Mouse (Mus musculus): ENCODE measurements around the gene Rtraf.
"Not testable (repeated sequence)": the region's sequence is repeated elsewhere in the genome, so short reads cannot be mapped to it uniquely, and the experiment has no call there.

GRCm38 (mm10) chr14:19865121-19865520 lies 41.5 kb upstream of the Rtraf start:
- not testable (repeated sequence) for TF ChIP-seq CTCF, EP300 (IDR thresholded peaks at IDR 0.05)

All from lung, postnatal 0 days (tissue).